Mouse (Mus musculus) G1E-ER4 (cell line): ENCODE measurements at regions not wholly inside any gene's neighbourhood (a gene's known extent, or its start where the extent isn't known, plus 50 kb on each side); places are given as distances from the start of the nearest gene placed in this dataset.

Source experiments
- GATA1 ChIP-seq: IDR thresholded peaks from one replicate; pipeline ENCODE4 v1.8.0; 2012; ENCODE audit warnings: low read length, inconsistent platforms

DNA sequence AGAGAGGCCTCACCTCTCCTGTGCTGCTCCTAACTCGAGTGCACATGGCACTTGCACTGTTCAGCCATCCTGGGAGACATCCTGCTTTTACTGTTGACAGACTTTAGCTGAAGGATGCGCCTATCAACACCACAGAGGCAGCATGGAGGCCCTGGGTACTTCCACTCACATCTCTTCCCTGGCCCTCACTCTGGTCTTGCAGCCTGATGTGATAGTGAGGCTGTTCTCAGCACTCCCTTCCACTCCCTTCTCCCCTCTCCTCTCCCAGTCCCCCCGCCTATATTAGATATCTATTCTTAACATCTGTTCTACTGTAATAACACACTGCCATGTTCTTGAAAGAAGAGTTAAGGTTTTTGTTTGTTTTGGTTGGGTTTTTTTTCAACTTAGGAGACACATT is 50.2 kb upstream of the Bod1 start:
- no peak for TF ChIP-seq GATA1

DNA sequence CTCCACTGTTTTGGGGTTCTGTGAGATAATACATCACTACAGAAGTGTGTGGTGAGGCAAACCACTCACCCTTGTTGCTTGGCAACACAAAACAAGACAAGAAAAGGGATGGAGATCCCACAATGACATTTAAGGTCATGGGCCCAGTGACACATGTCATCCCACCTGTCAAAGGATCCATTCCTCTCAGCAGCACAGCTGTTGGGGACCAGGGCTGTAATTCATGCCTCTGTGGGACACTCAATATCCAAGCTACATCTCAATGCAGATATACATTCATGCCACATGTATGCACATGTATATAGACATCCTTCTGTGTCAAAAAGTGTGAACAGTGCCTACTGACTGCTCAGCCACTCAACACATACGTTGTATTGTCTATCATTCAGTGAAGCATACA is 52.8 kb upstream of the Bod1 start:
- no peak for TF ChIP-seq GATA1

DNA sequence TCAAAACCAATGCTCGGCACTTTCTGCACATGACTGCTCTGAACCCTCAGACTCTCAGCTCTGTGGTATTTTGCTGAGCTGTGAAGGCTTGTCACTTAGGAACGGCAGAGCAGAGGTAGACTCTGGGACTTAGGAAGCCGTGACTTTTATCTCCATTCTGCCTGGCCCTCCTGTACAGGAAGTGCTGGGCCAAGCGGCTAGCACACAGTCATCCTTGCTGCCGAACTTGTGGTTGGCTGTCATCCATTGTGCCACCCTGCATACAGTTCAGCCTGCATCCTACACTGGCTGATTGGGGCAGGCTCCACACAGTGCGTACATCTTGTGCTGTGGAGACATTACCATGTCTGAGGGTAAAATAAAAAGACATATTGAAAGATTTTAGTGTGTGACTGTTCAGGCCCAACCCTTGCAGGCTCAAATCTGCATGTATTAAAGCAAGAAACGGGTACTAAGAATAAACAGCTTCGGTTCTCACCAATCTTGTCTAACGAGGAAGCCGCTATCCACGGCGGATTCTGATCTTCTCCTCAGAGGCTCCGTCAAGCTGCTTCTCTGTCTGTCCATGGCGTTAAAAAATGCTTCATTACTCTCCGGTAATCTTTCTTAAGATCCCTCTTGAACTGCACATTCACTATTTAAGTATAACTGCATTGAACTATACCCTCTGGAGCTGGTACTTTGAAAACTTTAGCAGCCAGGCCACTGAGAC is 54.4 kb upstream of the Bod1 start:
- TF ChIP-seq GATA1 = no peak

DNA sequence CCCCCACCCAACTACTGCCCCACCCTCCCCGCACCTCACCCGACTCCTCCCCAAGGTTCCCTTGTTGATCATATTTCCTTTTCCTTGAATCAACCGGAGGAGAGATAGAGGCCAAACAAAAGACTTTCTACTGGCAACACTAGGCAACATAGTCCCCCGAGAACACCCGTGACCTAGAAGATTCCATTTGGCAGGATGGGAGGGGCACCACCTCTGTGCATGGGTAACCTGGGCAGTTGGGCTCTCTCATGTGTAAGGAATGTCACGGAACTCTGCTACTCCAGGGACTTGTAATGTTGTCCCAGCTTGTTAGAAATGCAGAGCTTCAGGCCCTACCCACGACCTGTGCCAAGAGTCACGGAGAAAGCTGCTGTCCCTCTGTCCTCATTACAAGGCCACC is 55.6 kb upstream of the Bod1 start:
- no peak for TF ChIP-seq GATA1

DNA sequence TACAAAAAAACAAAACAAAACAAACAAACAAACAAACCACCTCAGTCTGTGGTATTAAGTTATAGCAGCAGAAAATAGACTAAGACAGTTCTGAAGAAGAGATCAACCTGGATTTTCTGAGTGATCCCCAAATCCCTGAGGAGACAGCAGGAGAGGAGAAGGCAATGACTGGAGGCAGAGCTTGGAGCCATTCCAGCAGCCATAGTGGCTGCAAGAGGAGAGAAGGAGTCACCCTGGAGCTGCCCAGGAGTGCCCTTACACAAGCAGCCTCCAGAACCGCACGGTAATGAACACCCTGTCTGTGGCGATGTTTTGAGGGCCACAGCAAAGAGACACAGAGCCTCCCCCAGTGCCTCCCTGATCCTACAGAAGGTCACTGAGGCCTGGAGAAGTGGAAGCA is 58.0 kb upstream of the Bod1 start:
- no peak for TF ChIP-seq GATA1

DNA sequence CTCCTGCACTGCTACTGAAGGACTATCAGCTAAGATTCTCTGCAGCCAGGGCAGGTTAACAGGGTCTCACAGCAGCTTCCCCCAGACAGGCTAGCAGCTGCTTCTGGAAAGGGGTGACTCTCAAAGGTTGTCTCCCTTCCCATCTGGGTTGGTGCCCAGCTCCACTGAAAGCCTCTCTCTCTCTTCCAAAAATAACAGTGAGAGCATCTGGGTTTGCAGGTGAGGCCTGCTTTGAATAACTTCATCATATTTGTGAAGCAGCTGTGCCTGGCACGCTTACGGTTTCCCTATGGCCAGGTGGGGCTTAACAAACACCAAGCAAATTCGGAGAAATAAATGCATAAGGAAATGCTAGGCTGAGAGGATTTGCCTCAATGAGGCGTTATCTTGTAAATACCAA is 58.5 kb upstream of the Bod1 start:
- TF ChIP-seq GATA1 = no peak

DNA sequence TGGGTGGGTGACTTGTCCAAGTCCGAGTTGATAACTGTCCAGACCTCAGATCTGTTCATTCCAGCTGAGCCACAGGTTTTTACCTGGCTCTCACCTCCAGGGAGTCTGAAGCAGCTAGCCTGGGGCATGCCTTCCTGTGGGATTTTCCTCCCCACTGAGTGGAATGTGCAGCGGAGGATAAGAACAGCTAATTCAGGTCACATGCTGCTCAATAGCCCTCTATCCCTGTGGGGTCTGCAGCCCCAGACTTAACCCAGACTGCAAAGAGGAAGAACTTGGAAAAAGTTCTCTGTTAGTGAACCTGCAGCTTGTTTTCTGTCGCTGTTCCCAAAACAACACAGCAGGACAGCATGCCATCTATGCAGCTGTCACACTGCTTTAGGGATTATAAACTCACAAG is 59.0 kb upstream of the Bod1 start:
- TF ChIP-seq GATA1 = no peak

DNA sequence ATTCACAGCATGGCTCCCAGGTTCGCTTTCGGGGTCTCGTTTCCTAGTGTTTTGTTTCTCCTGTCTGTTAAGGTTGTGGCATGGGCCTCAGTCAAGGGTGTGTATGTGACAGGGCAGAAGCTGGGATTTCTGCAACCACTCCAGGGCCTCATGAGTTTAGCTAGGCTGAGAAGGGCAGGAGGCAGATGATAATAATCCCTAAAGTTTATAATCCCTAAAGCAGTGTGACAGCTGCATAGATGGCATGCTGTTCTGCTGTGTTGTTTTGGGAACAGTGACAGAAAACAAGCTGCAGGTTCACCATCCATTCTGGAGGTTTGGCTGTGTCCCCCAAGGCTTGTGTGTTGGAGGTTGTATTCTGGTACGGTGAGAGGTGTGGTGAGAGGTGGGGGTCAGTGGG is 59.8 kb upstream of the Bod1 start:
- no peak for TF ChIP-seq GATA1

DNA sequence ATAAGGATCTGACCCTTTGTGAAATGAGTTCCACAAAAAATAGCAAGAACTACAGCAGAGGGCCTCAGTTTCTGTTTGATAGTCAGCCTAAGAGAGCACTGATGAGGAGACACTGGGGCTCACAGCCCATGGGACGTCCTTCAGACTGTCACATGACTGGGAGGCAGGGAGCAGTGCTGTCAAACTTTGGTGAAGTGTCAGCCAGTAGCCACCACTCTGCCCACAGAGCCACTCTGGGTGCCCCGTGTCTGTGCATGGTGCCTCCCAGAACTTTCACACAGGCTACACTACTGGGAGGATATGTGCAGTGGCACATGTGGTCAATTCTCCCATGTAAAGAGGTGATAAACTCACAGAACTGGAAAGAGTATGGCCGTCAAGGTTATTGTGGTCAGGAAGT is 60.7 kb upstream of the Bod1 start:
- no peak for TF ChIP-seq GATA1

DNA sequence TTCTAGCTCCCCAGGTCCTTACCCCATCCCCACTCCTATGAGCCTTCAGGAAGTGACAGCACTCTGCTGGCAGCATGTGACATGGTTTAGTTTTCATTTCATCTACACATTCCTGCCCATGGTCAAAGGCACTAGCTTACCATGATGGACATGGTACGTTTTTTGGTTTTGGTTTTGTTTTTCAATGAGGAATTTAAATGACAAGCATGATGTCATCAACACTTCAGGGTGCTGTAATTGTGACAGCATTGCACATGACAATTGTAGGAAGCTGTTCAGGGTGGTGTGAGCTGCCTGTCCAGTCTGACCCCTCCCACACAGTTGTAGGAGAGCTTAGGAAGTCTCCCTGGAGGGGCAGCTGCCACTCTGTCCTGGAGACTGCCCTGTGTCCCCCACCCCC is 61.3 kb upstream of the Bod1 start:
- TF ChIP-seq GATA1 = no peak

DNA sequence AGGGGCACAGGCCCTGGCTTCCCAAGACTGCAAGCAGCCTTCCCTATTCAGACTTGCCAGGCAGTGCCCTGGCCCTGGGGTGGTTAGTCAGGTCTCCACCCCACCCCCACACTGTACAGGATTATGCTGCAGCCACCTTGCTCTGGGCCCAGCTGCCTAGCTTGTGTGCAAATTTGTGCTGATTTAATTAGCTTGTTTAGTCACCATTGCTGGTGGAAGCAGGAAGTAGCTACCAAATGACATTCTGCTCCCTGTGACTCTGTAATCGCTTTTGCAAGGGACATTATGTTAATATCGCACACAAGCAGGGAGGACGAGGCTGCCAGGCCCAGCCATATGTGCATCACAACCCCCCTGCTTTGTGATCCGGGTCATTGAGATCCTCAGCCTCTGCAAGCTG is 62.4 kb upstream of the Bod1 start:
- TF ChIP-seq GATA1 = no peak

DNA sequence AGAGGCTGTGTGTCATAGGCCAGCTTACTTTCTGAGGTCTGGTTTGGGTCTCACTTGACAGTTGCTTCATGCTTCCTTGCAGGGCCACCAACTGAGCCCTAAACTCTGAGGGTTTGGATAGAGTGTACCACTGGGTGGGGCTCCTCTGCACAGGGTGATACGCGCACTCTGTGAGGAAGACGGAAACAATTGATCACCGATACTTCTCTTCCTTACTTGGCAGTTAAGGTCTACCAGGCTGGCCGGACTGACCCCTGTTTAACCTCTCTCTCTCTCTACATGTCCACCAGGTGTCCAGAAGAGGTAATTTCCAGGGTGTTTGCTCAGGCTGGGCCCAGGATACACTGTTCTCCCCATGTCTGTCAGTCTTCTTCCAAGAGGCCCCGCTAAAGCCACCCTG is 63.6 kb upstream of the Bod1 start:
- TF ChIP-seq GATA1 = no peak

DNA sequence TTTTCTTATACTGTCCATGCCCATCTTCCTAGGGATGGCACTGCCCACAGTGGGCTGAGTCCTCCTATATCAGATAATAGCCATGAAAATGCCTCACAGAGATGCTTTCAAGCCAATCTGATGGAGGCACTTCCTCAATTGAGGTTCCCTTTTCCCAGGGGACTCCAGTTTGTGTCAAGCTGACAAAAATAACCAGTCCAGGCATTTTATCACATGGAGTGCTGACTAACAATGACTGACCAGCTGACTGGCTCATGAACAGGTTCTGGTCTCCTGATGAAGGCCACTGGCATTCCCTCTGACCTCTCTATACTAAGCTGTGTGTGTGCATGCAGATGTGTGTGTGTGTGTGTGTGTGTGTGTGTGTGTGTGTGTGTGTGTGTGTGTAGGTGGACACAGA is 64.4 kb upstream of the Bod1 start:
- TF ChIP-seq GATA1 = no peak

DNA sequence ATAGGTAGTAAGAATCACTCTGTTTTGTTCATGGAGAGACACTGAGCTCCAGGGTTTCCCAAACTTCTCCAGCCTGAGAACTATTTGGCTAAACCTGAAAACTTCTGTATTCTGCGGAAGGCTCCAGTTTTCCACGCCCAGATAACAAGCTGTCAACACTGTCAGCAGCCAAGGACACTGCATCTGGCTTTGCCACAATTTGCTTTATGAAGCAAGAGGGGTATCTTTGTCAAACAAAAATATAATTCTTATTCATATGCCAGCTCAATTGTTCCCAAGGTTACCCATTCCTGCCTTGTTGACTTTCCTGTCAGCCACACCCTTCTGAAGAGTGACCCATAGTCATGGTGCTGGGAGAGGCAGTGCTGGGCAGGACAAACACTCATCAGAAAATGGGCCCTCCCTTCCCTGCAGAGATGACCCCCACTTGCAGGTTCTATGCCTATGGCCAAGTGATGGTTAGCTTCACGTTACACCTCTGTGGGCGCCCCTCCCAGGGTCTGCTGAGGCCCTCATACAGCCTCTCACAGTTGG is 64.9 kb upstream of the Bod1 start:
- no peak for TF ChIP-seq GATA1

DNA sequence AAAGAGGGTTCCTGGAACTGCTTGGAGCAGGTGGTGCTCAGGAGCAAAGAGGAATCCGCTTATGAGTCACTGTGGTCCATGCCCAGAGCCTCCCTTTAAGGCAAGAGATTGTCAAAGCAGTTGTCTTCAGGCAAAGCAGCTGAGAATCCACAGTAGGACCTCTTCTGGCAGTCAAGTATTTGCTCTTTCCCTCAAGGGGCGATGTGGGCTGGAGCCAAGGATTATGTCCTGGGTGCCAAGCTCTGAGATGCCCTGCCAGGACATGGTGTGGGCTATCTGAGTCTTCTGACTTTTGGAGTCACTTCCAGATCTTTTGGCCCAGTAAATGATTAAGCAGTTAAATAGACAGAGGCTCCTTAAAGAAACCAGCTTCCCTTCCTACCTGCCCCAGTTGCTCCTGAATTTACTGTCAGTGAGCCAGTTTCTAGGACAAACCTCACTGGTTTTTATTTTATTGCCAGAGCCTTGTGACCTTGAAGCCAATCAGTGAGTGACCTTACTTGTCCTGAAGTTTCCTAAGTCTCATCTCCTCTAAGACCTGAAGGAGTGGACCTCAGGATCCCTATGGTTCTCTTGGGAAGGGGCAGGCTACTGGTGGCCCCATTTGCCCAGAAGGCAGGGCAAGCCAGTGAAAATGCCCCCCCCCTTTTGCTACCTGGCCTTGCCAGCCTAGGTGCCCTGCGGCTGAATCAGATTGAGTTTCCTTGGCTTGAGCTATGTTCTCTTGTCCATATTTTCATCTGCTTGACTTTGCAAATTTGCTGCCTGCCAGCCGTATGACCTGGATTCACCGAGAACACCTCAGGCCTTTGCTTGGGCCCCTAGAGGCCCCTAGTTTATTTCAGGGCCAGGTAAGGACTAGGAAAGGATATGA is 66.7 kb upstream of the Bod1 start:
- TF ChIP-seq GATA1 = no peak

DNA sequence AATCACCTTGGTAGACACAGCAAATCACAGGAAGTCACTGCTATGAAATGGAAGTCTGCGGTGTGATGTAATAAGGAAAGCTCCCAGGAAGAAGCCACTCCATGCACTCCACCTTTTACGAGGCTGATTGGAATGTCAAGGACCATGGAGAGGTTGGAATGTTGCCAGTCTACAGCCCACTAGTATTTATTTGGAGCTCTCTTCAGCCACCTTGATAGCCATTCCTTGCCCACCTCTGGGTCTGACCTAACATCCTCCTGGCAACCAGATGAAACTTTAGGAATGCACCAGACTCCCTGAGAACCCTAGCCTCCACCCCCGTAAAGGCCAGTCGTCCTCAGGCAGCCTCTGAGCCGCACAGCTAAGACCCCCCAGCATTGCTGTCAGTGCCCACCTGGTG is 68.7 kb upstream of the Bod1 start:
- TF ChIP-seq GATA1 = no peak

DNA sequence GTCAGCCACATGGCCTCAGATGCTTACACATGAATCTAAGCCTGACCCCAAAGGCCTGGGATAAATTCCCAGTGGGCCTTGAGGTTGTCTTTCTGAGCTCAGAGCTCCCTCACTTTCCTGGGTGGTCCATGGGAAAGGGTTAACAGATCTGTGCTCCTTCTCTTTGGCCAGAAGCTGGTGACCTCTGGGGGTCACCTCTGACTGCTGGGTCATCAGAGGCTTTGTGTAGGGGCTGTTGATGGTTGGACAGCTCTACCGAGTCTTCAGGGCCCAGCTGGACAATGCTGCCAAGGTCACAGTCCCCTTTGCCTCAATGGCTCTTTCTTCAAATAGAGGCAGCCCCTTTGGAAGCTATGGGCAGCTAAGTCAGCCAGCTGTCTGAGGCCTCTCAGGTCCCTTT is 70.5 kb upstream of the Bod1 start:
- TF ChIP-seq GATA1 = no peak
